Mouse (Mus musculus): ENCODE data around the gene Zcchc7.

Gene Zcchc7

DNA sequence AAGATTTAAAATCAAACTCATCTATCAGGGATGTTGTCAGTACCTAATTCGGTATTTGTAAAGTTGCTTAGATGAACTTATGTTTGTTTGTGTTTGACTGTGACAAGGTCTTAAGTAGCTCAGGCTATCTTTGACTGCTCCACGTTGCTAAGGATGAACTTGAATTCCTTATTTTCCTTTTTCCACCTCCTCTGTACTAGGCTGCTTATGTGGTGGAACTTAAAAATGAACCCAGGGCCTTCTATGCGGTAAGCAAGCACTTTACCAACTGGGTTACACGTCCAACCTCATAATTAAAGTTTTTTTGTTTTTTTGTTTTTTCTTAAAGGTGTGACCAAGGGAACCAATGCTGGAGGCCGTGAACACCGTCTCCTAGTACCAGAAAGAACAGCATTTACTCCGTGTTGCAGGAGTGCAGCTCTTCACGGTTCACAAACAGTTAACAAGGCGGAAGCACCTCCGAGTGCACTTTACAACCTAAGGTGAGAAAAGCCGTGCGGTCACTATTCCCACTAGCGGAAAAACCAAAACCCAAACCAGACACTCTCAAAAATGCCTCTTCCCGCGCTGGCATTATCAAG is at the start of gene Zcchc7:
Gene Zcchc7, plus strand, starts transcription at position 325 of the 581 bp plus-strand sequence.
- Histone ChIP-seq H3K27me3 (ENCODE audit: control insufficient read depth, insufficient read depth, low read length, poor library complexity, severe bottlenecking) (no peaks in the 10 kb centered on the region), H3K36me3 (ENCODE audit: control insufficient read depth, insufficient read depth, low read length, poor library complexity, severe bottlenecking) (no peaks in the 10 kb centered on the region)
- DNase-seq (ENCODE audit: low read depth, low spot score): no peak

- Histone ChIP-seq H3K36me3 (ENCODE audit: control insufficient read depth, insufficient read depth, low read length, poor library complexity, severe bottlenecking) (peaks cover 19% of the 10 kb centered on the region), H3K27me3 (ENCODE audit: control insufficient read depth, insufficient read depth, low read length, poor library complexity, severe bottlenecking) (no peaks in the 10 kb centered on the region)
- DNase-seq (ENCODE audit: low read depth, low spot score): peak; percentile 81
Measured at GRCm38 (mm10) chr4:44705967-44706366, 49.7 kb upstream of the Zcchc7 start.

DNA sequence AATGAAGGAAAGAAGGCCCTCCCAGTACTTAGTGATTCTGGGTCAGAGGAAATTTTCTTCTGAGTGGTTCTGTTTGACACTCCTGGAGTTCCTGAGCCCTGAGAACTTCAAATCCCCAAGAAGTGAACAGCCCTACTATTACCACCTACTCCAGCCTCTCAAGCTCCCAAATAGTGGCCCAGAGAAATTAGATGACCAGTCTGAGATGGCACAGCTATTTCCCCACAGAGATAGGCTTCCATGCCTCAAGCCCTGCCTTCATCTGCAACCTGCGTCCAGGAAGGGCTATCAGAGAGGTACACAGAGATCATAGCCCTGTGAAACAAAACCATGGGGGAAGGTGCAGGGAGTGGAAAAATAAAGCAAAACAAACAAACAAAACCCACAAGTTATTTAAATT is 48.8 kb upstream of the Zcchc7 start:
- H3K27me3 ChIP-seq (ENCODE audit: control insufficient read depth, insufficient read depth, low read length, poor library complexity, severe bottlenecking): no peaks in the 10 kb centered on the region
- H3K36me3 ChIP-seq (ENCODE audit: control insufficient read depth, insufficient read depth, low read length, poor library complexity, severe bottlenecking): peaks cover 19% of the 10 kb centered on the region
- DNase-seq (ENCODE audit: low read depth, low spot score): no peak

- H3K27me3 ChIP-seq (ENCODE audit: control insufficient read depth, insufficient read depth, low read length, poor library complexity, severe bottlenecking): no peaks in the 10 kb centered on the region
- peaks cover 12% of the 10 kb centered on the region for H3K36me3 ChIP-seq (ENCODE audit: control insufficient read depth, insufficient read depth, low read length, poor library complexity, severe bottlenecking)
- peak; percentile 49 for DNase-seq (ENCODE audit: low read depth, low spot score)
Measured at GRCm38 (mm10) chr4:44708311-44708710, 47.4 kb upstream of the Zcchc7 start.

- H3K27me3 ChIP-seq (ENCODE audit: control insufficient read depth, insufficient read depth, low read length, poor library complexity, severe bottlenecking): no peaks in the 10 kb centered on the region
- DNase-seq (ENCODE audit: low read depth, low spot score): peak; percentile 69
- peaks cover 4% of the 10 kb centered on the region for H3K36me3 ChIP-seq (ENCODE audit: control insufficient read depth, insufficient read depth, low read length, poor library complexity, severe bottlenecking)
Measured at GRCm38 (mm10) chr4:44709091-44709695, 46.5 kb upstream of the Zcchc7 start.

GRCm38 (mm10) chr4:44709740-44710700 is 45.7 kb upstream of the Zcchc7 start, which contains the start of gene Pax5:
Pax5 (minus strand) TSS chr4:44710487.
- peaks cover 4% of the 10 kb centered on the region for H3K36me3 ChIP-seq (ENCODE audit: control insufficient read depth, insufficient read depth, low read length, poor library complexity, severe bottlenecking)
- no peak for DNase-seq (ENCODE audit: low read depth, low spot score)
- no peaks in the 10 kb centered on the region for H3K27me3 ChIP-seq (ENCODE audit: control insufficient read depth, insufficient read depth, low read length, poor library complexity, severe bottlenecking)

DNA sequence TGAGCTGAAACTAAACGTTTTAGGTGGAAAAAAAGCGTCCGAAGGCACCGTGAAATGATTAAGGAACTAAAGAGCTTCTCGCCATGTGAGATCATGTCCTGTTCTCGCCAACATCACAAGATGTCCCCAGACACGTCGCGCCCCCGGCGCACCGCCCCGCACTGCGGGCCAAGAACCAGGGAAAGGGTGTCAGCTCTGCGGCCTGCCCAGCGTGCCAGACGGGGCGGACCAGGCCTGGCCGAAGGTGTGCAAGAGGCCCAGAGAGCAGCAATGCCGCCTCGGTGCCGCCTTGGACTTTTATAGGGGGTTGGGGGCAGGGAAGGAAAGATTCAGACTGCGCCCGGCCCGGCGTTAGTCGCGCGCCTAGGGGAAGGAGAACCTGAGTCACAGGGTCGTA is 45.0 kb upstream of the Zcchc7 start:
- Histone ChIP-seq H3K27me3 (ENCODE audit: control insufficient read depth, insufficient read depth, low read length, poor library complexity, severe bottlenecking) (no peaks in the 10 kb centered on the region), H3K36me3 (ENCODE audit: control insufficient read depth, insufficient read depth, low read length, poor library complexity, severe bottlenecking) (peaks cover 4% of the 10 kb centered on the region)
- DNase-seq (ENCODE audit: low read depth, low spot score): peak; percentile 94

- DNase-seq (ENCODE audit: low read depth, low spot score): peak; percentile 64
- no peaks in the 10 kb centered on the region for H3K27me3 ChIP-seq (ENCODE audit: control insufficient read depth, insufficient read depth, low read length, poor library complexity, severe bottlenecking)
Measured at GRCm38 (mm10) chr4:44711136-44711900, 44.4 kb upstream of the Zcchc7 start.

DNA sequence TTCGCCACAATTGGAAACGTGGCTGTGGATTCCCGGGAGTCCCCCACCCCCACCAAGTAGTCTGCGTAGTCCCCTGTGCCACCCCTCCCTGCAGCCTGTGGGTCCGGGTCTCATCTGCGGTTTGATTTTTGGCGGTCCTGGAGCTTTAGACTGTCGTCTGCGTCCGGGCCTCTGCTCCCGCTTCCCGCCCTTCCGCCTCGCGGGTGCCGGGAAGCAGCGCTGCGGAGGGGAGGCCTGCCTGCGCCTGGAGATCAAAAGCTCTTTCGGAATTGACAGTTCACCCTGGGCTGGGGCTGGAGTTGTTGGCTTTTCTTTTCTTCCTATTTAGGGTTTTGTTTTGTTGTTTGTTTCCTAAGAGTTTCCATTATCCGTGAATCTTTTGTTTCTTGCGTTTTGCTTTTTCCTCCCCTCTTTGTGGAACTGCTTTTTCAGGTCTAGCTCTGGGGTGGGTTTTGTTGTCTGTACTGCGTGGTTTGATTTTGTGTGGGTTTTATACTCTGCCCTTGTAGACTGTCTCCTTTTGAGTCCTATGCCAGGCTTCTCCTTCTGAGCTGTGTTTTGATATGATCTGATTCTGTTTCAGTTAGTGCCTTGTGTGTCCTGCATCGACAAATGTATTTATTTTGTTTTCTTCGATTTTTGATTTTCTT is 43.5 kb upstream of the Zcchc7 start:
- peak; percentile 34 for DNase-seq (ENCODE audit: low read depth, low spot score)
- peaks cover 4% of the 10 kb centered on the region for H3K36me3 ChIP-seq (ENCODE audit: control insufficient read depth, insufficient read depth, low read length, poor library complexity, severe bottlenecking)
- no peaks in the 10 kb centered on the region for H3K27me3 ChIP-seq (ENCODE audit: control insufficient read depth, insufficient read depth, low read length, poor library complexity, severe bottlenecking)

More at GRCm38 (mm10) chr4:44711136-44711900, 44.4 kb upstream of the Zcchc7 start:
- peaks cover 4% of the 10 kb centered on the region for H3K36me3 ChIP-seq (ENCODE audit: control insufficient read depth, insufficient read depth, low read length, poor library complexity, severe bottlenecking)

GRCm38 (mm10) chr4:44712786-44713553 is 42.7 kb upstream of the Zcchc7 start:
- peak; percentile 70 for DNase-seq (ENCODE audit: low read depth, low spot score)
- H3K36me3 ChIP-seq (ENCODE audit: control insufficient read depth, insufficient read depth, low read length, poor library complexity, severe bottlenecking): no peaks in the 10 kb centered on the region; the same call in 1 of the 2 replicates
- no peaks in the 10 kb centered on the region for H3K27me3 ChIP-seq (ENCODE audit: control insufficient read depth, insufficient read depth, low read length, poor library complexity, severe bottlenecking)

DNA sequence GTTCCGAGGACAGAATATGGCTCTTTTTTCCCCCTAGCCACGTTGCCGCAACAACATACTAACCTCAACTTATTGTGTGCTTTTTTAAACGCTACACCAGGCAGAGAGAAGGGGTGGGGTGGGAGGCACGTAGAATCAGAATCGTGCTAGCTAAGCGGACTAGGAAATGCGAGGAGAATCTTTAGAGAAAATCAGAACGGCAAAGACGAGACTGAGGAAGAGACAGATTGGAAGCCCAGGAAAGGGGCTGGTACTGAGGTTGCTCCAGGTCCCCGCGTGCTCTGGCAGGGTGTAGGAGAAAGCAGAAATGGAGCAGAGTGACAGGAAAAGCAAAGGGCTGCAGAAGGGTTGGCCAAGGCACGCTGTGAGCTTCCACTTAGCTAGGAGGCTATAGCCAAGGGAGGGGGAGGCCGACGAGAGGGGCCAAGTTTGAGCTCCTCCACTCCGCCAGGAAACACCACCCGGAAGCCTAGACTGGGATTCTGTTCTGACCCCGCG is 42.1 kb upstream of the Zcchc7 start:
- peak; percentile 48 for DNase-seq (ENCODE audit: low read depth, low spot score)

GRCm38 (mm10) chr4:44714111-44714621 is 41.5 kb upstream of the Zcchc7 start:
- DNase-seq (ENCODE audit: low read depth, low spot score): peak; percentile 39
- Histone ChIP-seq H3K36me3 (ENCODE audit: control insufficient read depth, insufficient read depth, low read length, poor library complexity, severe bottlenecking) (no peaks in the 10 kb centered on the region; the same call in 1 of the 2 replicates), H3K27me3 (ENCODE audit: control insufficient read depth, insufficient read depth, low read length, poor library complexity, severe bottlenecking) (no peaks in the 10 kb centered on the region)

More for the DNA sequence above, 42.1 kb upstream of the Zcchc7 start:
- Histone ChIP-seq H3K36me3 (ENCODE audit: control insufficient read depth, insufficient read depth, low read length, poor library complexity, severe bottlenecking) (no peaks in the 10 kb centered on the region; the same call in 1 of the 2 replicates), H3K27me3 (ENCODE audit: control insufficient read depth, insufficient read depth, low read length, poor library complexity, severe bottlenecking) (no peaks in the 10 kb centered on the region)

GRCm38 (mm10) chr4:44715621-44716160 is 40.0 kb upstream of the Zcchc7 start:
- H3K27me3 ChIP-seq (ENCODE audit: control insufficient read depth, insufficient read depth, low read length, poor library complexity, severe bottlenecking): no peaks in the 10 kb centered on the region
- no peak for DNase-seq (ENCODE audit: low read depth, low spot score)
- no peaks in the 10 kb centered on the region for H3K36me3 ChIP-seq (ENCODE audit: control insufficient read depth, insufficient read depth, low read length, poor library complexity, severe bottlenecking)

Data from splenic B cell, adult 2 months (primary cell).